Mouse (Mus musculus): ENCODE data around the gene Smc3. TPM values are rescaled to one million over a fixed set of nuclear protein-coding genes. Genes with fewer than 3 reads are reported as not detected.

Smc3 gene
- total RNA-seq, 1 experiment: 76.0 TPM

DNA sequence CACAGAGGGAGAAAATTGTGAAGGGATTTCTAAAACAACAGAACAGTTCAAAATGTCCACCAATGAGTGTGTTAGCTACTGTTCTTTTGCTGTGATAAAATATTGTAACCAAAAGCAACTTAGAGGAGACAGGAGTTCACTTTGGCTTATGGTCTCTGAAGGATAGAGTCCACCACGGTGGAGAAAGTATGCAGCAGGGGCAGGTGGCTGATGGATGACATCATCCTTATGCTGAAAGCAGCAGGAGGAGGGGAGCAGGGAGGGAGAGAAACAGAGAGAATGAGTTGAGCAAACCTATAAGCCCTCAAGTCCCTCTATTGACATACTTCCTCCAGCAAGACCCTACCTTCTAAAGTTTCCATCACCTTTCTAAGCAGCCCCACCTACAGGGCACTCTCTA is 93.8 kb downstream of the Smc3 start:
- Histone ChIP-seq H3K4me3 (ENCODE audit: insufficient read depth in 1 of 2, low read depth in 1 of 2, low read length in 2 of 2, poor library complexity in 1 of 2, severe bottlenecking in 1 of 2) (no peak overlapping the region), H3K36me3 (ENCODE audit: control insufficient read depth, insufficient read depth, low read length, poor library complexity, severe bottlenecking) (no peaks in the 10 kb centered on the region), H3K9ac (ENCODE audit: insufficient read depth, low read depth, low read length, poor library complexity, severe bottlenecking) (no peak overlapping the region), H3K4me1 (ENCODE audit: control insufficient read depth in 2 of 2, insufficient read depth in 2 of 2, low read length in 2 of 2, poor library complexity in 1 of 2) (peaks cover 1 to 4% of the 10 kb centered on the region in 2 experiments; a peak in 1 of 4 replicates), H3K27ac (ENCODE audit: insufficient read depth, low read depth, low read length, poor library complexity, severe bottlenecking) (no peak overlapping the region), H3K9me3 (ENCODE audit: control insufficient read depth, insufficient read depth, low read depth, low read length) (no peaks in the 10 kb centered on the region)
- in situ Hi-C loops (cut with MboI; ENCODE audit: low sequenced_read_pairs in 2 of 2, unreplicated experiment in 2 of 2): no loop called here
- no peak for TF ChIP-seq CHD2 (IDR thresholded peaks at IDR 0.05; ENCODE audit: low read depth, low read length)
- no peak for TF ChIP-seq HCFC1 (IDR thresholded peaks at IDR 0.05; ENCODE audit: borderline replicate concordance, insufficient read depth, low read length)
- TF ChIP-seq MAFK (IDR thresholded peaks at IDR 0.05; ENCODE audit: insufficient read depth, low read depth, low read length): no peak
- no peak for TF ChIP-seq ZC3H11A (IDR thresholded peaks at IDR 0.05; ENCODE audit: borderline replicate concordance, low read depth, low read length)
- TF ChIP-seq ZNF384 (IDR thresholded peaks at IDR 0.05; ENCODE audit: low read depth, low read length): no peak
- no peak for DNase-seq (ENCODE audit: low read depth, low spot score)

Other genes with a start within 250 kb of the Smc3 start
- gene Gm10197, start 228.6 kb upstream of the Smc3 start, total RNA-seq (2012; rRNA removed): not detected in 2 replicates
- gene Smndc1, start 209.8 kb upstream of the Smc3 start, total RNA-seq (2012; rRNA removed): 32.6 and 37.4 TPM in 2 replicates
- 12.7 and 24.1 TPM in 2 replicates for gene Dusp5, start 71.3 kb upstream of the Smc3 start, total RNA-seq (2012; rRNA removed)
- 38.3 and 48.2 TPM in 2 replicates for gene Nutf2-ps1, start 11.3 kb upstream of the Smc3 start, total RNA-seq (2012; rRNA removed)
- gene Rbm20, start 76.9 kb downstream of the Smc3 start, total RNA-seq (2012; rRNA removed): 1.4 and 2.5 TPM in 2 replicates

All from ES-E14 (cell line).